Mouse (Mus musculus) heart, postnatal 0 days (tissue): ENCODE results near the gene Tspan18.

ENCODE experiments used
- CTCF ChIP-seq: IDR thresholded peaks from 2 replicates; pipeline ENCODE4 v1.5.1; 2016; ENCODE audit warnings: antibody characterized with exemption, control low read depth, low read depth
- EP300 ChIP-seq: IDR thresholded peaks from 2 replicates; pipeline ENCODE4 v1.6.1; 2016; ENCODE audit warnings: antibody characterized with exemption, low read depth

GRCm38 (mm10) chr2:93192182-93192560 is 142.1 kb downstream of the Tspan18 start:
- no peak for TF ChIP-seq CTCF
- no peak for TF ChIP-seq EP300
